Mouse (Mus musculus): ENCODE data around the gene 2210017I01Rik. TPM values are rescaled to one million over a fixed set of nuclear protein-coding genes. Genes with fewer than 3 reads are reported as not detected.
A peak's percentile ranks its signal among the peaks of the same experiment; 100 is the strongest.

Gene 2210017I01Rik
- total RNA-seq, 2 experiments from 2014 or later = not detected

GRCm38 (mm10) chr3:92572514-92573155 lies 34.7 kb downstream of the 2210017I01Rik start:
- DNase-seq (ENCODE audit: low spot score in 2 of 2) = no peak
- intact Hi-C loops (cut with DNase I) = no loop called here

DNA sequence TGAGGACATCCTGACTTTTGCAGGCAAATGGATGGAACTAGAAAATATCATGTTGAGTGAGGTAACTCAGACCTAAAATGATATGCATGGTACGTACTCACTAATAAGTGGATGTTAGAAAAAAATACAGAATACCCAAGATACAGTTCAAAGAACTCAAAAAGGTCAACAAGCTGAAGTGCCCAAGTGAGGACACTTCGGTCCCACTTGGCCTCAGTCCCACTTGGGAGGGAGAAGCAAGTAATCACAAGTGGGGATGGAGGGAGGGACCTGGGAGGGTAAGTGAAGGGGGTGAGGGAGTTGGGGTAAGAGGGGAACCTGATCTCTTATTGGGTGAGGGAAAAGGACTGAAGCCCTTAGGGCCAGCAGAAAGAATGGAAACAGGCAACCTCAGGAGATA lies 38.5 kb downstream of the 2210017I01Rik start:
- no peak for DNase-seq (ENCODE audit: low spot score in 2 of 2)
- intact Hi-C loops (cut with DNase I) = no loop called here

DNA sequence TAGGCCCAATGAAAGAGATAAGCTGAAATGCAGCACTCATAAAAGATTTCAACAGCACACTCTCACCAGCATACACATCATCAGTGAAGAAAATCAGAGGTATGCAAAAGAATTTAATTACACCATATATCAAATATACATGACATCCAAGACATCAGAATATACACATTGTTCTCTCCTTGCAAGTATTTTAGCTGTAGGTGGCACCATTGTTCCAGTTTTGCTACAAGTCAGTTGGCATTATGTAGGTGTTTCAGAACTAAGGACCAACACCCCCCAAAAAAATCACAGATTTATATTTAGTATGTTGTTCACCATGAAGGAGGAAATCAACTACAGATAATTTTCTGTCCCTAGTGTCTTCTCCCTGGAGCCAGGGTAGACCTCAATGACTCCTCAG lies 41.9 kb downstream of the 2210017I01Rik start:
- DNase-seq (ENCODE audit: low spot score in 2 of 2) = peak in 1 of 2 experiments; percentile 3
- intact Hi-C loops (cut with DNase I) = no loop called here

Other genes with a start within 250 kb of the 2210017I01Rik start
- not detected for gene Sprr2f, start 242.3 kb downstream of the 2210017I01Rik start, total RNA-seq (2021)
- not detected for gene Sprr2h, start 221.8 kb downstream of the 2210017I01Rik start, total RNA-seq (2021)
- gene Sprr2i, start 199.5 kb downstream of the 2210017I01Rik start, total RNA-seq (2021) = not detected
- gene Sprr2j-ps, start 189.4 kb downstream of the 2210017I01Rik start, total RNA-seq (2021) = not detected
- gene Gm9774, start 178.1 kb downstream of the 2210017I01Rik start, total RNA-seq (2021) = 1 to 10 TPM; 3.5 to 3.9 TPM
- gene Sprr2k, start 174.9 kb downstream of the 2210017I01Rik start, total RNA-seq (2021) = not detected
- gene Sprr1b, start 168.7 kb downstream of the 2210017I01Rik start, total RNA-seq (2021) = not detected
- not detected for gene Sprr3, start 148.8 kb downstream of the 2210017I01Rik start, total RNA-seq (2021)
- not detected for gene Sprr1a, start 121.6 kb downstream of the 2210017I01Rik start, total RNA-seq (2021)
- gene Sprr4, start 107.0 kb downstream of the 2210017I01Rik start, total RNA-seq (2021) = not detected
- gene 2310046K23Rik, start 73.0 kb downstream of the 2210017I01Rik start, total RNA-seq (2021) = not detected
- not detected for gene Ivl, start 33.8 kb downstream of the 2210017I01Rik start, total RNA-seq (2021)
- not detected for gene Smcp, start 18.5 kb downstream of the 2210017I01Rik start, total RNA-seq (2021)
- not detected for gene Lce6a, start 14.2 kb upstream of the 2210017I01Rik start, total RNA-seq (2021)
- gene Lce1a1, start 40.8 kb upstream of the 2210017I01Rik start, total RNA-seq (2021) = not detected
- not detected for gene Lce1b, start 49.4 kb upstream of the 2210017I01Rik start, total RNA-seq (2021)
- gene Lce1a2, start 62.8 kb upstream of the 2210017I01Rik start, total RNA-seq (2021) = not detected
- gene Lce1c, start 71.8 kb upstream of the 2210017I01Rik start, total RNA-seq (2021) = not detected
- gene Lce1d, start 79.7 kb upstream of the 2210017I01Rik start, total RNA-seq (2021) = not detected
- gene Lce1e, start 101.6 kb upstream of the 2210017I01Rik start, total RNA-seq (2021) = not detected
- gene Lce1f, start 112.9 kb upstream of the 2210017I01Rik start, total RNA-seq (2021) = not detected
- gene Gm38119, start 131.6 kb upstream of the 2210017I01Rik start, total RNA-seq (2021) = not detected
- gene Lce1g, start 144.8 kb upstream of the 2210017I01Rik start, total RNA-seq (2021) = not detected
- gene Lce1h, start 157.6 kb upstream of the 2210017I01Rik start, total RNA-seq (2021) = not detected
- not detected for gene Lce1i, start 171.4 kb upstream of the 2210017I01Rik start, total RNA-seq (2021)
- gene Lce1j, start 183.0 kb upstream of the 2210017I01Rik start, total RNA-seq (2021) = not detected
- gene Lce1k, start 200.4 kb upstream of the 2210017I01Rik start, total RNA-seq (2021) = not detected
- not detected for gene Kprp, start 219.8 kb upstream of the 2210017I01Rik start, total RNA-seq (2021)
- not detected for gene Lce1l, start 243.8 kb upstream of the 2210017I01Rik start, total RNA-seq (2021)